Mouse (Mus musculus): ENCODE data around the gene Ccdc92b.

DNA sequence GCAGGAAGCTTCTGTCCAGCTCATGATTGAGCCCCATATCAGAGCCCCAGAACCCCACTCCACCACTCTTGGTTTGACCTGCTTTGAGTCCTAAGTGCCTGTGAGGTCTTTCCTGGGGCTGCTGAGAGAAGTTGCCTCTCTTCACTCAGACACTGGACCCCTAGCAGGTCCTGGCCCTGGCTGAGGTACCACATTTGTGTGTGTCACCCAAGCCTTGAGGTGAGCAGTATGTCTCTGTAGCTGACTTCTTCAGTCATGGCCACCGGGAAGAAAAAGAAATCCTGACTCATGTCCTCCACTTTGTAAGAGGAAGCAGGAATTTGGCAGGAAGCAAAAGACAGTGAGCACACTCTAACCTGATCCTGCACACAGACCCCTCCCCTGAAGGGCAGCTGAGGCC lies 20.2 kb downstream of the Ccdc92b start:
- no peak for TF ChIP-seq E2F4 (IDR thresholded peaks at IDR 0.05; ENCODE audit: insufficient read depth)
- TF ChIP-seq POLR2A (IDR thresholded peaks at IDR 0.05; ENCODE audit: insufficient read length, low read depth): no peak
- TF ChIP-seq REST (IDR thresholded peaks at IDR 0.05; ENCODE audit: insufficient read depth, insufficient read length): no peak
- no peak for TF ChIP-seq MAX (IDR thresholded peaks at IDR 0.05; ENCODE audit: low read depth)
- no peak for TF ChIP-seq MYOG (IDR thresholded peaks at IDR 0.05; ENCODE audit: control insufficient read depth in 1 of 3, insufficient read depth in 1 of 3, insufficient read length in 2 of 3, low read depth in 2 of 3)
- TF ChIP-seq POLR2AphosphoS2 (IDR thresholded peaks at IDR 0.05; ENCODE audit: insufficient read length, low read depth): no peak
- TF ChIP-seq TCF12 (IDR thresholded peaks at IDR 0.05; ENCODE audit: insufficient read depth, poor library complexity, severe bottlenecking): no peak
- TF ChIP-seq USF1 (IDR thresholded peaks at IDR 0.05; ENCODE audit: low read depth): no peak
- TF ChIP-seq CEBPB (IDR thresholded peaks at IDR 0.05; ENCODE audit: insufficient read depth, poor library complexity, severe bottlenecking): no peak
- no peak for TF ChIP-seq MYOD1 (IDR thresholded peaks at IDR 0.05; ENCODE audit: control insufficient read depth in 1 of 3, insufficient read length in 2 of 3, low read depth in 2 of 3)
- TF ChIP-seq TCF3 (IDR thresholded peaks at IDR 0.05; ENCODE audit: insufficient read length, low read depth): no peak
- TF ChIP-seq SRF (IDR thresholded peaks at IDR 0.05; ENCODE audit: control insufficient read depth, insufficient read length, low read depth): no peak
